Mouse (Mus musculus): ENCODE measurements around the gene Arhgef38. TPM values are rescaled to one million over a fixed set of nuclear protein-coding genes. Genes with fewer than 3 reads are reported as not detected.

Arhgef38 gene
- polyA plus RNA-seq, 1 experiment from 2014 or later: 4.5 TPM

- no peaks in the 10 kb centered on the region for H3K27me3 ChIP-seq (ENCODE audit: insufficient read depth, low read length)
- no peaks in the 10 kb centered on the region for H3K4me1 ChIP-seq (replicated peaks; ENCODE audit: insufficient read depth, low read length)
- no peaks in the 10 kb centered on the region for H3K9me3 ChIP-seq (replicated peaks; ENCODE audit: low read length)
- no peaks in the 10 kb centered on the region for H3K36me3 ChIP-seq (ENCODE audit: insufficient read depth, low read length)
- no peak overlapping the region for H3K4me2 ChIP-seq (ENCODE audit: low read length)
- no peak overlapping the region for H3K4me3 ChIP-seq (replicated peaks; ENCODE audit: low read depth, low read length)
- 96% methylated on average over 5 of the region's 5 CpGs for WGBS
- no peak for ATAC-seq (replicated peaks; ENCODE audit: low FRiP score, low read depth)
- no peak for TF ChIP-seq CTCF (IDR thresholded peaks at IDR 0.05; ENCODE audit: low read depth)
- H3K9ac ChIP-seq (ENCODE audit: low read depth, low read length): no peak overlapping the region
- H3K27ac ChIP-seq: no peak overlapping the region
- no peak for DNase-seq (ENCODE audit: low spot score)
Measured at GRCm38 (mm10) chr3:133131372-133131771, 103.4 kb downstream of the Arhgef38 start.

- Histone ChIP-seq H3K27me3 (ENCODE audit: insufficient read depth, low read length) (no peaks in the 10 kb centered on the region), H3K36me3 (ENCODE audit: insufficient read depth, low read length) (peaks cover 6% of the 10 kb centered on the region; the same call in 1 of the 2 replicates), H3K4me2 (ENCODE audit: low read length) (no peak overlapping the region), H3K27ac (no peak overlapping the region), H3K9ac (ENCODE audit: low read depth, low read length) (no peak overlapping the region), H3K9me3 (replicated peaks; ENCODE audit: low read length) (no peaks in the 10 kb centered on the region), H3K4me1 (replicated peaks; ENCODE audit: insufficient read depth, low read length) (no peaks in the 10 kb centered on the region), H3K4me3 (replicated peaks; ENCODE audit: low read depth, low read length) (no peak overlapping the region)
- DNase-seq (ENCODE audit: low spot score): no peak
- no peak for ATAC-seq (replicated peaks; ENCODE audit: low FRiP score, low read depth)
- 69% methylated on average over 1 of the region's 1 CpGs for WGBS
- TF ChIP-seq CTCF (IDR thresholded peaks at IDR 0.05; ENCODE audit: low read depth): no peak
Measured at GRCm38 (mm10) chr3:133113281-133113680, 121.5 kb downstream of the Arhgef38 start.

GRCm38 (mm10) chr3:133111741-133112140 is 123.0 kb downstream of the Arhgef38 start:
- peak; percentile 66 for TF ChIP-seq CTCF (IDR thresholded peaks at IDR 0.05; ENCODE audit: low read depth)
- Histone ChIP-seq H3K36me3 (ENCODE audit: insufficient read depth, low read length) (peaks cover 13% of the 10 kb centered on the region; the same call in 1 of the 2 replicates), H3K9me3 (replicated peaks; ENCODE audit: low read length) (no peaks in the 10 kb centered on the region), H3K4me1 (replicated peaks; ENCODE audit: insufficient read depth, low read length) (no peaks in the 10 kb centered on the region), H3K4me2 (ENCODE audit: low read length) (no peak overlapping the region), H3K27ac (no peak overlapping the region), H3K4me3 (replicated peaks; ENCODE audit: low read depth, low read length) (no peak overlapping the region), H3K9ac (ENCODE audit: low read depth, low read length) (no peak overlapping the region), H3K27me3 (ENCODE audit: insufficient read depth, low read length) (no peaks in the 10 kb centered on the region)
- peak; percentile 65 for DNase-seq (ENCODE audit: low spot score)
- no peak; the same call in 1 of the 2 replicates for ATAC-seq (replicated peaks; ENCODE audit: low FRiP score, low read depth)
- WGBS: 35% methylated on average over 2 of the region's 2 CpGs

GRCm38 (mm10) chr3:133109844-133110243 is 124.9 kb downstream of the Arhgef38 start:
- Histone ChIP-seq H3K9ac (ENCODE audit: low read depth, low read length) (no peak overlapping the region), H3K4me1 (replicated peaks; ENCODE audit: insufficient read depth, low read length) (no peaks in the 10 kb centered on the region), H3K36me3 (ENCODE audit: insufficient read depth, low read length) (peaks cover 21% of the 10 kb centered on the region; the same call in 1 of the 2 replicates), H3K27me3 (ENCODE audit: insufficient read depth, low read length) (no peaks in the 10 kb centered on the region), H3K27ac (no peak overlapping the region), H3K4me3 (replicated peaks; ENCODE audit: low read depth, low read length) (no peak overlapping the region), H3K9me3 (replicated peaks; ENCODE audit: low read length) (no peaks in the 10 kb centered on the region), H3K4me2 (ENCODE audit: low read length) (no peak overlapping the region)
- ATAC-seq (replicated peaks; ENCODE audit: low FRiP score, low read depth) (no peak), DNase-seq (ENCODE audit: low spot score) (no peak)
- no peak for TF ChIP-seq CTCF (IDR thresholded peaks at IDR 0.05; ENCODE audit: low read depth)
- 91% methylated on average over 4 of the region's 4 CpGs for WGBS

- Histone ChIP-seq H3K9me3 (replicated peaks; ENCODE audit: low read length) (no peaks in the 10 kb centered on the region), H3K4me2 (ENCODE audit: low read length) (no peak overlapping the region), H3K27me3 (ENCODE audit: insufficient read depth, low read length) (no peaks in the 10 kb centered on the region), H3K27ac (no peak overlapping the region), H3K9ac (ENCODE audit: low read depth, low read length) (no peak overlapping the region), H3K4me1 (replicated peaks; ENCODE audit: insufficient read depth, low read length) (no peaks in the 10 kb centered on the region), H3K4me3 (replicated peaks; ENCODE audit: low read depth, low read length) (no peak overlapping the region), H3K36me3 (ENCODE audit: insufficient read depth, low read length) (peaks cover 24% of the 10 kb centered on the region; the same call in 1 of the 2 replicates)
- TF ChIP-seq CTCF (IDR thresholded peaks at IDR 0.05; ENCODE audit: low read depth): no peak
- WGBS: 89% methylated on average over 4 of the region's 4 CpGs
- ATAC-seq (replicated peaks; ENCODE audit: low FRiP score, low read depth): no peak
- no peak for DNase-seq (ENCODE audit: low spot score)
Measured at GRCm38 (mm10) chr3:133108731-133109130, 126.0 kb downstream of the Arhgef38 start.

GRCm38 (mm10) chr3:133104436-133104835 is 130.3 kb downstream of the Arhgef38 start:
- peaks cover 39% of the 10 kb centered on the region for H3K36me3 ChIP-seq (ENCODE audit: insufficient read depth, low read length)
- ATAC-seq (replicated peaks; ENCODE audit: low FRiP score, low read depth) (no peak), DNase-seq (ENCODE audit: low spot score) (no peak)
- no peak overlapping the region for H3K9ac ChIP-seq (ENCODE audit: low read depth, low read length)
- H3K27ac ChIP-seq: no peak overlapping the region
- 91% methylated on average over 3 of the region's 3 CpGs for WGBS
- H3K9me3 ChIP-seq (replicated peaks; ENCODE audit: low read length): no peaks in the 10 kb centered on the region
- no peak overlapping the region for H3K4me2 ChIP-seq (ENCODE audit: low read length)
- no peak for TF ChIP-seq CTCF (IDR thresholded peaks at IDR 0.05; ENCODE audit: low read depth)
- no peaks in the 10 kb centered on the region for H3K4me1 ChIP-seq (replicated peaks; ENCODE audit: insufficient read depth, low read length)
- H3K4me3 ChIP-seq (replicated peaks; ENCODE audit: low read depth, low read length): no peak overlapping the region
- no peaks in the 10 kb centered on the region for H3K27me3 ChIP-seq (ENCODE audit: insufficient read depth, low read length)

GRCm38 (mm10) chr3:133103768-133104167 is 131.0 kb downstream of the Arhgef38 start:
- WGBS: 83% methylated on average over 3 of the region's 3 CpGs
- ATAC-seq (replicated peaks; ENCODE audit: low FRiP score, low read depth) (no peak), DNase-seq (ENCODE audit: low spot score) (no peak)
- no peak for TF ChIP-seq CTCF (IDR thresholded peaks at IDR 0.05; ENCODE audit: low read depth)
- Histone ChIP-seq H3K9ac (ENCODE audit: low read depth, low read length) (no peak overlapping the region), H3K27ac (no peak overlapping the region), H3K36me3 (ENCODE audit: insufficient read depth, low read length) (peaks cover 34% of the 10 kb centered on the region), H3K27me3 (ENCODE audit: insufficient read depth, low read length) (no peaks in the 10 kb centered on the region), H3K4me3 (replicated peaks; ENCODE audit: low read depth, low read length) (no peak overlapping the region), H3K4me2 (ENCODE audit: low read length) (no peak overlapping the region), H3K9me3 (replicated peaks; ENCODE audit: low read length) (no peaks in the 10 kb centered on the region), H3K4me1 (replicated peaks; ENCODE audit: insufficient read depth, low read length) (no peaks in the 10 kb centered on the region)

Data from kidney, postnatal 0 days (tissue).